Mouse (Mus musculus) liver, postnatal 0 days (tissue): Measurements from ENCODE around the gene Insl5. TPM values are rescaled to one million over a fixed set of nuclear protein-coding genes. Genes with fewer than 3 reads are reported as not detected.

Source experiments
- ATAC-seq: fragments of 200-750 bp; cut with Nextera tagmentation; 2 replicates; pipeline ENCODE4 v1.8.0; 2017; ENCODE audit warnings: mild to moderate bottlenecking, moderate library complexity
- DNase-seq: peaks from one replicate; pipeline ENCODE4 v3.0.0-alpha.2; 2016
- H3K27ac ChIP-seq: fragments of 300-500 bp; sonication (generic); 2 replicates; pipeline ENCODE4 v1.5.1; 2014; ENCODE audit warnings: antibody characterized with exemption, moderate library complexity, mild to moderate bottlenecking, low read depth
- H3K27me3 ChIP-seq: fragments of 300-500 bp; sonication (generic); 2 replicates; pipeline ENCODE4 v1.6.1; 2014; ENCODE audit warnings: low read length, control low read depth, mixed read lengths; ENCODE audit not compliant: insufficient read depth
- H3K36me3 ChIP-seq: fragments of 300-500 bp; sonication (generic); replicated peaks from 2 replicates; pipeline ENCODE4 v1.6.1; 2014; ENCODE audit warnings: mild to moderate bottlenecking, control low read depth, low read length, moderate library complexity, mixed read lengths; ENCODE audit not compliant: insufficient read depth
- H3K4me1 ChIP-seq: fragments of 300-500 bp; sonication (generic); 2 replicates; pipeline ENCODE4 v1.6.1; 2014; ENCODE audit warnings: antibody characterized with exemption, mild to moderate bottlenecking, control low read depth; ENCODE audit not compliant: insufficient read depth
- H3K4me2 ChIP-seq: fragments of 300-500 bp; sonication (generic); 2 replicates; pipeline ENCODE4 v1.6.1; 2014; ENCODE audit warnings: low read depth, mild to moderate bottlenecking, low read length, moderate library complexity, mixed read lengths
- H3K4me3 ChIP-seq: fragments of 300-500 bp; sonication (generic); 2 replicates; pipeline ENCODE4 v1.5.1; 2014; ENCODE audit warnings: low read depth, low read length
- H3K9ac ChIP-seq: fragments of 300-500 bp; sonication (generic); replicated peaks from 2 replicates; pipeline ENCODE4 v1.6.1; 2014; ENCODE audit warnings: mild to moderate bottlenecking, moderate library complexity
- H3K9me3 ChIP-seq: fragments of 300-500 bp; sonication (generic); 2 replicates; pipeline ENCODE4 v1.6.1; 2016; ENCODE audit warnings: mild to moderate bottlenecking, control low read depth, low read length, mixed read lengths
- CTCF ChIP-seq: sonication (generic); IDR thresholded peaks from 2 replicates; pipeline ENCODE4 v1.5.1; 2016; ENCODE audit warnings: antibody characterized with exemption, low read depth
- EP300 ChIP-seq: IDR thresholded peaks from 2 replicates; pipeline ENCODE4 v1.6.1; 2016; ENCODE audit warnings: antibody characterized with exemption, low read depth, mild to moderate bottlenecking
- WGBS: fragments of 180-500 bp; shearing (Covaris S2); extraction: QIAGEN DNeasy Blood & Tissue Kit; methylation state at CpG from one replicate; pipeline ENCODE4 v1.1.7; 2014; ENCODE audit not compliant: insufficient replicate concordance; 5-methylcytosine and 5-hydroxymethylcytosine counted together
- polyA plus RNA-seq: library from polyadenylated mRNA; unstranded; fragments of >200 nt; fragmentation: Nextera tagmentation; extraction: Ambion mirVana; gene quantifications from 2 replicates; pipeline ENCODE4 v1.2.1, GENCODE M21; 2015

Insl5 gene
- polyA plus RNA-seq, 1 experiment from 2014 or later = not detected

DNA sequence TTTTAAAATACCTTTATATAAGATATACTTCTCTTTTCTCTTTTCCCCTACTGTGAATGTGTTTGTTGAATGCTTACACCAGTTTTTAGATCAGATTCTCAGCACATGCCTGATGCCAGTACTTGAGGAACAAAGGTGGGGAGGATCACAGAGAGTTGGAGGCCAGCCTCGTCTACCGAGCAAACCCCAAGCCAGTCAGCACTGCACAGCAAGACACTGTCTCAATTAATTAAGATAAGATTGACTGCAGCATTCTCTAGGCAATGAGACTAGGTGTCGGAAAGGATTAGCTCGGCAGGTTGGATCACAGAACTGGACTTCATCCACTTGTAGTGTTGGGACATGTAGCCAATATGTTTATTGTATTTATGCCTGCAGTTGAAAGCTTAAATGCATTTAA lies 39.3 kb downstream of the Insl5 start:
- TF ChIP-seq EP300 (no peak), CTCF (no peak)
- no peak overlapping the region for H3K4me3 ChIP-seq
- H3K9me3 ChIP-seq = no peaks in the 10 kb centered on the region
- H3K27ac ChIP-seq = no peak overlapping the region
- no peak for ATAC-seq
- DNase-seq = no peak
- 73% methylated on average over 4 of the region's 4 CpGs for WGBS
- H3K36me3 ChIP-seq = no peaks in the 10 kb centered on the region
- H3K27me3 ChIP-seq = no peaks in the 10 kb centered on the region
- no peaks in the 10 kb centered on the region for H3K4me1 ChIP-seq
- no peak overlapping the region for H3K4me2 ChIP-seq
- no peak overlapping the region for H3K9ac ChIP-seq

DNA sequence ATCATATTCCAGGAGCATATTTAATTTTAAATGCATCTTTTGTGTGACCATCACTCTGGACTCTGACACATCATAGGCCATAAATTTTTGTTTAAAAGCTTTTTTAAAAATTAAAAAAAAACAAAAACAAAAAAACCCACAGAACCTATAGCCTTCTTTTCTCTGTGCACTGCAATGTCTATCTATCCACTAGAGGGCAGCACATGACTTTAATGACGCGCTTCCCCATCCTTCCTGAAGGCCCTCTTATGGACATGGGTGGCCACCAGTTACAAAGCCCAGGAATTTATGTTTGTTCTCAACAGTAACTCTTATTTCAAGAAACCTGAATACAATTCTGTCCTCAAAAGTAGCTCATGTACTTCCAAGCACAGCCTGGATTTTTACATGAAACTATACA lies 39.7 kb downstream of the Insl5 start:
- DNase-seq = peak; percentile 39
- no peaks in the 10 kb centered on the region for H3K36me3 ChIP-seq
- no peak overlapping the region for H3K4me3 ChIP-seq
- H3K9ac ChIP-seq = no peak overlapping the region
- no peaks in the 10 kb centered on the region for H3K4me1 ChIP-seq
- 5% methylated on average over 2 of the region's 2 CpGs for WGBS
- H3K27me3 ChIP-seq = no peaks in the 10 kb centered on the region
- TF ChIP-seq CTCF (peak; percentile 82), EP300 (no peak)
- H3K9me3 ChIP-seq = no peaks in the 10 kb centered on the region
- H3K27ac ChIP-seq = no peak overlapping the region
- no peak overlapping the region for H3K4me2 ChIP-seq
- ATAC-seq = no peak

- H3K4me3 ChIP-seq = no peak overlapping the region
- no peak for TF ChIP-seq CTCF
- no peak for TF ChIP-seq EP300
- H3K27ac ChIP-seq = no peak overlapping the region
- no peaks in the 10 kb centered on the region for H3K27me3 ChIP-seq
- H3K9me3 ChIP-seq = peaks cover 3% of the 10 kb centered on the region; the same call in 1 of the 2 replicates
- H3K4me1 ChIP-seq = no peaks in the 10 kb centered on the region
- H3K36me3 ChIP-seq = no peaks in the 10 kb centered on the region
- H3K4me2 ChIP-seq = no peak overlapping the region
- ATAC-seq = no peak
- 64% methylated on average over 7 of the region's 7 CpGs for WGBS
- no peak overlapping the region for H3K9ac ChIP-seq
- peak; percentile 26 for DNase-seq
Measured at GRCm38 (mm10) chr4:102986173-102986572, 40.5 kb downstream of the Insl5 start.

- H3K4me3 ChIP-seq = no peak overlapping the region
- ATAC-seq (no peak), DNase-seq (no peak)
- WGBS = 56% methylated on average over 8 of the region's 8 CpGs
- H3K36me3 ChIP-seq = no peaks in the 10 kb centered on the region
- peaks cover 5% of the 10 kb centered on the region for H3K4me1 ChIP-seq
- TF ChIP-seq CTCF (no peak), EP300 (no peak)
- H3K4me2 ChIP-seq = no peak overlapping the region
- no peak overlapping the region for H3K27ac ChIP-seq
- H3K9me3 ChIP-seq = peaks cover 4% of the 10 kb centered on the region; the same call in 1 of the 2 replicates
- no peak overlapping the region for H3K9ac ChIP-seq
- no peaks in the 10 kb centered on the region for H3K27me3 ChIP-seq
Measured at GRCm38 (mm10) chr4:102981709-102982108, 44.9 kb downstream of the Insl5 start.

GRCm38 (mm10) chr4:102979385-102979784 lies 47.3 kb downstream of the Insl5 start:
- Histone ChIP-seq H3K4me3 (peak overlapping the region; percentile 24; the same call in 1 of the 2 replicates), H3K9me3 (peaks cover 4% of the 10 kb centered on the region; the same call in 1 of the 2 replicates), H3K27ac (no peak overlapping the region), H3K27me3 (no peaks in the 10 kb centered on the region), H3K4me2 (peak overlapping the region; percentile 57), H3K4me1 (peaks cover 5% of the 10 kb centered on the region), H3K9ac (no peak overlapping the region), H3K36me3 (no peaks in the 10 kb centered on the region)
- WGBS = 39% methylated on average over 5 of the region's 5 CpGs
- no peak for DNase-seq
- no peak for TF ChIP-seq EP300
- peak; percentile 35; the same call in 1 of the 2 replicates for TF ChIP-seq CTCF
- ATAC-seq = no peak

GRCm38 (mm10) chr4:102978440-102978839 lies 48.2 kb downstream of the Insl5 start, which contains the start of gene Tctex1d1:
Gene Tctex1d1 (plus strand): TSS chr4:102978606.
- peaks cover 4% of the 10 kb centered on the region; the same call in 1 of the 2 replicates for H3K9me3 ChIP-seq
- H3K27ac ChIP-seq = no peak within 1 kb of the TSS
- H3K27me3 ChIP-seq = no peaks in the 10 kb centered on the region
- no peaks in the 10 kb centered on the region for H3K36me3 ChIP-seq
- WGBS = 3% methylated on average over 13 of the region's 13 CpGs
- TF ChIP-seq EP300 (no peak), CTCF (no peak)
- H3K9ac ChIP-seq = no peak within 1 kb of the TSS
- H3K4me3 ChIP-seq = peak within 1 kb of the TSS; percentile 24
- ATAC-seq (no peak), DNase-seq (no peak)
- H3K4me2 ChIP-seq = peak within 1 kb of the TSS; percentile 57
- H3K4me1 ChIP-seq = peaks cover 5% of the 10 kb centered on the region

DNA sequence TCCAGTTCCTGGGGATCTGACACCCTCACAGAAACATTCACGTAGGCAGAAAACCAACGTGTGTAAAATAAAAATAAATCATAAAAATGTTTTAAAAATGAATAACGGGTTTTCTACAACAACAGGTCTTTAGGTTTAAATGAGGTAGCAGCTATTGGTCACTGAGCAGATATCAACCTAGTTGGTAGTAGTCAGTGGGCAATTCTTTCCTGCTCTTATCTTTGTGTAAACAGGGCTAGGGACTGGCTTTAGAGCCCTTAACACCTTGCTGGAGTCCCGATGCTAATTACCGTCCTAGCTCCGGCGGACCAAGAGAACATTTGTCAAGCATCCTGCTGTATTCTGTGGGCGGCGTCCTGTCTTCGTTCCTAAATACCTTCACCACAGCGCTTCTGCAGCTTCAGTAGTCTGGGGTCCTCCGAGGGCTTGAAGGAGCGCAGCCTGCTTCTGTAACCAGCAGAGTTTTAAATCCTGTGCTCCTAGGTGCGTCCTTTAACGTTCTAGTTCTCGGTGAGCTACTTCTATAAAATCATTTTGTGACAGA lies 48.8 kb downstream of the Insl5 start:
- H3K27me3 ChIP-seq = no peaks in the 10 kb centered on the region
- H3K36me3 ChIP-seq = no peaks in the 10 kb centered on the region
- WGBS = 20% methylated on average over 16 of the region's 16 CpGs
- H3K9ac ChIP-seq = no peak overlapping the region
- TF ChIP-seq EP300 = no peak
- TF ChIP-seq CTCF = no peak
- ATAC-seq (no peak), DNase-seq (no peak)
- H3K4me3 ChIP-seq = no peak overlapping the region
- no peak overlapping the region for H3K27ac ChIP-seq
- H3K4me2 ChIP-seq = no peak overlapping the region
- H3K4me1 ChIP-seq = peaks cover 5% of the 10 kb centered on the region
- peaks cover 4% of the 10 kb centered on the region; the same call in 1 of the 2 replicates for H3K9me3 ChIP-seq
